Mouse (Mus musculus): ENCODE results near the gene Mfsd4a. TPM values are rescaled to one million over a fixed set of nuclear protein-coding genes. Genes with fewer than 3 reads are reported as not detected.

Gene Mfsd4a
- polyA plus RNA-seq, 1 experiment from 2014 or later = 7.2 TPM

- no peak overlapping the region for H3K9ac ChIP-seq
- 63% methylated on average over 1 of the region's 1 CpGs for WGBS
- H3K36me3 ChIP-seq = no peaks in the 10 kb centered on the region
- peaks cover 58% of the 10 kb centered on the region for H3K27me3 ChIP-seq
- no peaks in the 10 kb centered on the region for H3K9me3 ChIP-seq (replicated peaks)
- H3K4me1 ChIP-seq (replicated peaks) = peaks cover 14% of the 10 kb centered on the region
- H3K4me3 ChIP-seq = no peak overlapping the region
- H3K27ac ChIP-seq = no peak overlapping the region
- no peak for ATAC-seq (replicated peaks; ENCODE audit: insufficient number of reproducible peaks, insufficient read depth, low FRiP score, low read depth)
- no peak overlapping the region for H3K4me2 ChIP-seq
Observed at GRCm38 (mm10) chr1:132065001-132065400, 2.9 kb downstream of the Mfsd4a start.

GRCm38 (mm10) chr1:132063096-132063495 lies 4.8 kb downstream of the Mfsd4a start:
- no peak overlapping the region for H3K9ac ChIP-seq
- no peak overlapping the region for H3K4me2 ChIP-seq
- no peaks in the 10 kb centered on the region for H3K36me3 ChIP-seq
- H3K4me3 ChIP-seq = no peak overlapping the region
- ATAC-seq (replicated peaks; ENCODE audit: insufficient number of reproducible peaks, insufficient read depth, low FRiP score, low read depth) = no peak
- H3K27me3 ChIP-seq = peaks cover 39% of the 10 kb centered on the region
- no peak overlapping the region for H3K27ac ChIP-seq
- no peaks in the 10 kb centered on the region for H3K9me3 ChIP-seq (replicated peaks)
- H3K4me1 ChIP-seq (replicated peaks) = peaks cover 13% of the 10 kb centered on the region
- WGBS = 76% methylated on average over 4 of the region's 4 CpGs

GRCm38 (mm10) chr1:132061750-132062541 lies 5.9 kb downstream of the Mfsd4a start:
- H3K36me3 ChIP-seq = no peaks in the 10 kb centered on the region
- no peak overlapping the region for H3K4me3 ChIP-seq
- no peak for ATAC-seq (replicated peaks; ENCODE audit: insufficient number of reproducible peaks, insufficient read depth, low FRiP score, low read depth)
- peaks cover 2% of the 10 kb centered on the region; the same call in 1 of the 2 replicates for H3K4me1 ChIP-seq (replicated peaks)
- H3K9ac ChIP-seq = no peak overlapping the region
- H3K4me2 ChIP-seq = no peak overlapping the region
- 57% methylated on average over 6 of the region's 6 CpGs for WGBS
- H3K27me3 ChIP-seq = peaks cover 27% of the 10 kb centered on the region
- H3K9me3 ChIP-seq (replicated peaks) = no peaks in the 10 kb centered on the region
- no peak overlapping the region for H3K27ac ChIP-seq

GRCm38 (mm10) chr1:132060036-132060769 lies 7.7 kb downstream of the Mfsd4a start:
- Histone ChIP-seq H3K4me1 (replicated peaks) (no peaks in the 10 kb centered on the region), H3K36me3 (no peaks in the 10 kb centered on the region), H3K9ac (no peak overlapping the region), H3K4me2 (no peak overlapping the region), H3K27ac (no peak overlapping the region), H3K27me3 (peaks cover 10% of the 10 kb centered on the region), H3K4me3 (no peak overlapping the region), H3K9me3 (replicated peaks) (no peaks in the 10 kb centered on the region)
- WGBS = 34% methylated on average over 7 of the region's 7 CpGs
- ATAC-seq (replicated peaks; ENCODE audit: insufficient number of reproducible peaks, insufficient read depth, low FRiP score, low read depth) = no peak

- ATAC-seq (replicated peaks; ENCODE audit: insufficient number of reproducible peaks, insufficient read depth, low FRiP score, low read depth) = no peak
- H3K4me1 ChIP-seq (replicated peaks) = no peaks in the 10 kb centered on the region
- H3K4me2 ChIP-seq = no peak overlapping the region
- 0 out of 2 replicates have a peak, but pooled peaks cover 4% of the 10 kb centered on the region for H3K27me3 ChIP-seq
- no peak overlapping the region for H3K4me3 ChIP-seq
- WGBS = 93% methylated on average over 5 of the region's 5 CpGs
- H3K36me3 ChIP-seq = no peaks in the 10 kb centered on the region
- no peak overlapping the region for H3K9ac ChIP-seq
- H3K27ac ChIP-seq = no peak overlapping the region
- no peaks in the 10 kb centered on the region for H3K9me3 ChIP-seq (replicated peaks)
Observed at GRCm38 (mm10) chr1:132058558-132058957, 9.3 kb downstream of the Mfsd4a start.

- no peaks in the 10 kb centered on the region for H3K9me3 ChIP-seq (replicated peaks)
- H3K9ac ChIP-seq = no peak overlapping the region
- 70% methylated on average over 7 of the region's 7 CpGs for WGBS
- ATAC-seq (replicated peaks; ENCODE audit: insufficient number of reproducible peaks, insufficient read depth, low FRiP score, low read depth) = no peak
- no peak overlapping the region for H3K27ac ChIP-seq
- H3K4me3 ChIP-seq = no peak overlapping the region
- H3K4me1 ChIP-seq (replicated peaks) = no peaks in the 10 kb centered on the region
- H3K36me3 ChIP-seq = no peaks in the 10 kb centered on the region
- H3K27me3 ChIP-seq = no peaks in the 10 kb centered on the region
- H3K4me2 ChIP-seq = no peak overlapping the region
Observed at GRCm38 (mm10) chr1:132055054-132055664, 12.7 kb downstream of the Mfsd4a start.

- 78% methylated on average over 3 of the region's 3 CpGs for WGBS
- H3K9me3 ChIP-seq (replicated peaks) = no peaks in the 10 kb centered on the region
- no peak for ATAC-seq (replicated peaks; ENCODE audit: insufficient number of reproducible peaks, insufficient read depth, low FRiP score, low read depth)
Observed at GRCm38 (mm10) chr1:132054387-132054786, 13.5 kb downstream of the Mfsd4a start.

GRCm38 (mm10) chr1:132051746-132052145 lies 16.1 kb downstream of the Mfsd4a start:
- 51% methylated on average over 3 of the region's 3 CpGs for WGBS
- no peak overlapping the region for H3K4me3 ChIP-seq
- ATAC-seq (replicated peaks; ENCODE audit: insufficient number of reproducible peaks, insufficient read depth, low FRiP score, low read depth) = no peak
- no peaks in the 10 kb centered on the region for H3K27me3 ChIP-seq
- no peak overlapping the region for H3K9ac ChIP-seq
- no peak overlapping the region for H3K4me2 ChIP-seq
- H3K4me1 ChIP-seq (replicated peaks) = no peaks in the 10 kb centered on the region
- H3K36me3 ChIP-seq = no peaks in the 10 kb centered on the region
- no peak overlapping the region for H3K27ac ChIP-seq
- H3K9me3 ChIP-seq (replicated peaks) = no peaks in the 10 kb centered on the region

More at GRCm38 (mm10) chr1:132054387-132054786, 13.5 kb downstream of the Mfsd4a start:
- no peaks in the 10 kb centered on the region for H3K4me1 ChIP-seq (replicated peaks)
- no peak overlapping the region for H3K27ac ChIP-seq
- H3K9ac ChIP-seq = no peak overlapping the region
- H3K4me2 ChIP-seq = no peak overlapping the region
- no peak overlapping the region for H3K4me3 ChIP-seq
- H3K36me3 ChIP-seq = no peaks in the 10 kb centered on the region
- H3K27me3 ChIP-seq = no peaks in the 10 kb centered on the region

- Histone ChIP-seq H3K36me3 (no peaks in the 10 kb centered on the region), H3K4me3 (no peak overlapping the region), H3K9ac (no peak overlapping the region), H3K9me3 (replicated peaks) (no peaks in the 10 kb centered on the region), H3K27ac (no peak overlapping the region), H3K4me2 (no peak overlapping the region), H3K4me1 (replicated peaks) (0 out of 2 replicates have a peak, but pooled peaks cover 4% of the 10 kb centered on the region), H3K27me3 (no peaks in the 10 kb centered on the region)
- ATAC-seq (replicated peaks; ENCODE audit: insufficient number of reproducible peaks, insufficient read depth, low FRiP score, low read depth) = no peak
- 20% methylated on average over 15 of the region's 15 CpGs for WGBS
Observed at GRCm38 (mm10) chr1:132046143-132046735, 21.6 kb downstream of the Mfsd4a start.

- ATAC-seq (replicated peaks; ENCODE audit: insufficient number of reproducible peaks, insufficient read depth, low FRiP score, low read depth) = no peak
- Histone ChIP-seq H3K27me3 (no peaks in the 10 kb centered on the region), H3K9ac (no peak overlapping the region), H3K36me3 (no peaks in the 10 kb centered on the region), H3K4me2 (no peak overlapping the region), H3K4me1 (replicated peaks) (0 out of 2 replicates have a peak, but pooled peaks cover 8% of the 10 kb centered on the region), H3K4me3 (no peak overlapping the region), H3K27ac (no peak overlapping the region), H3K9me3 (replicated peaks) (no peaks in the 10 kb centered on the region)
- 64% methylated on average over 4 of the region's 4 CpGs for WGBS
Observed at GRCm38 (mm10) chr1:132043759-132044158, 24.1 kb downstream of the Mfsd4a start.

- 0 out of 2 replicates have a peak, but pooled peaks cover 8% of the 10 kb centered on the region for H3K4me1 ChIP-seq (replicated peaks)
- no peak overlapping the region for H3K4me2 ChIP-seq
- peak; percentile 43; the same call in 1 of the 2 replicates for ATAC-seq (replicated peaks; ENCODE audit: insufficient number of reproducible peaks, insufficient read depth, low FRiP score, low read depth)
- WGBS = 52% methylated on average over 9 of the region's 9 CpGs
- H3K36me3 ChIP-seq = no peaks in the 10 kb centered on the region
- peak overlapping the region; percentile 71 for H3K27ac ChIP-seq
- H3K4me3 ChIP-seq = no peak overlapping the region
- no peak overlapping the region for H3K9ac ChIP-seq
- no peaks in the 10 kb centered on the region for H3K9me3 ChIP-seq (replicated peaks)
- H3K27me3 ChIP-seq = no peaks in the 10 kb centered on the region
Observed at GRCm38 (mm10) chr1:132040201-132040621, 27.7 kb downstream of the Mfsd4a start.

Data from heart, embryonic 15.5 days (tissue).